ENCODE assay signal across 9 mouse cellular contexts in the genomic region with DNA sequence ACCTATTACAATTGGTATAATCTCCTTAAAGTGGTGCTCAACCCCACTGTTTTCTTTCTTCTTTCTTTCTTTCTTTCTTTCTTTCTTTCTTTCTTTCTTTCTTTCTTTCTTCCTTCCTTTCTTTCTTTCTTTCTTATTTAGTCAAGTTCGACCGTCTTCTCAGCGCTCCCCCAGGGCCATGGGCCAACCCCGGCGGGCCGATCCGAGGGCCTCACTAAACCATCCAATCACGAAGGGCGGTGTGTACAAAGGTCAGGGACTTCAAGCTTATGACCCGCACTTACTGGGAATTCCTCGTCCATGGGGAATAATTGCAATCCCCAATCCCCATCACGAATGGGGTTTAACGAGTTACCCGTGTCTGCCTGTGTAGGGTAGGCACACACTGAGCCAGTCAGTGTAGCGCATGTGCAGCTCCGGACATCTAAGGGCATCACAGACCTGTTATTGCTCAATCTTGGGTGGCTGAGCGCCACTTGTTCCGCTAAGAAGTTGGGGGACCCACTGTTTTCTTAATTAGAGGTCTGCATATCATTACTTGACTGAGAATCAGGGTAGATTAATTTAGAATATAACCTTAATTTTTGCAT. TPM values are rescaled to one million over a fixed set of nuclear protein-coding genes. Genes with fewer than 3 reads are reported as not detected.
DNase-seq lines count a peak whose midpoint lies in the region; ATAC-seq lines count a peak whose summit lies in the region.
"Had no signal": no experiment of that assay in that cellular context is flagged by ENCODE, and none has a peak within 500 bp of the region (broad histone marks: within the 10 kb centered on the region; RNA-seq: fewer than 3 reads in every experiment).

No protein-coding gene starts in this region.

- peak; percentile 100 for ATAC-seq in kidney, embryonic 14.5 days (ENCODE audit: low FRiP score, low TSS enrichment)

- intact Hi-C loops in gastrocnemius, postnatal 14 days (cut with DNase I; ENCODE audit: low total_unique reads), result no loop called here

- no peak overlapping the region for H3K4me2 ChIP-seq in kidney, embryonic 14.5 days (replicated peaks; ENCODE audit: low read depth, low read length)

- peaks cover 5% of the 10 kb centered on the region for H3K9me3 ChIP-seq in kidney, embryonic 14.5 days (ENCODE audit: control insufficient read depth, low read length)

- no peak overlapping the region for H3K9ac ChIP-seq in kidney, embryonic 14.5 days (ENCODE audit: low read depth, low read length)

- no peaks in the 10 kb centered on the region for H3K36me3 ChIP-seq in kidney, embryonic 14.5 days (ENCODE audit: control insufficient read depth, insufficient read depth, low read length)

- DNase-seq in A20 (ENCODE audit: low read depth, low spot score) (peak; percentile 93), MEL-GATA-1-ER (ENCODE audit: extremely low read depth, low read depth) (peak; percentile 96)
- DNase-seq in cerebellum, postnatal 25 days, result peak; percentile 60 to 83
- peak; percentile 79 for DNase-seq in gastrocnemius, postnatal 14 days
- DNase-seq in lung, postnatal 10 days, result peak; percentile 50
- DNase-seq in retina, postnatal 1 day, result peak; percentile 71
- DNase-seq in urinary bladder, postnatal 25 days (ENCODE audit: low spot score), result peak; percentile 90

- no peaks in the 10 kb centered on the region for H3K4me1 ChIP-seq in kidney, embryonic 14.5 days (ENCODE audit: control insufficient read depth, insufficient read depth, low read length)

- no peak overlapping the region for H3K4me3 ChIP-seq in kidney, embryonic 14.5 days (ENCODE audit: low read length)

- 67% methylated on average over 18 of the region's 18 CpGs for WGBS in kidney, embryonic 14.5 days

- H3K27ac ChIP-seq in kidney, embryonic 14.5 days (ENCODE audit: low read depth, low read length), result no peak overlapping the region

- H3K27me3 ChIP-seq in kidney, embryonic 14.5 days (ENCODE audit: control insufficient read depth, insufficient read depth, low read length), result no peaks in the 10 kb centered on the region

RNA-seq across cellular contexts. Expression of gene Cd209a, which starts 5.6 kb away (rescaled TPM):
- total RNA-seq in gastrocnemius, postnatal 14 days (2021), result not detected
- not detected in 2 replicates for polyA plus RNA-seq in kidney, embryonic 14.5 days (2014; fragmentation: Nextera tagmentation; extraction: Ambion mirVana)
- total RNA-seq: layer of hippocampus, postnatal 14 days had no signal

RNA-seq across cellular contexts. Expression of gene Clec4g, which starts 33.9 kb away (rescaled TPM):
- total RNA-seq in gastrocnemius, postnatal 14 days (2021), result under 1 TPM in 1 of 2 experiments, not detected in 1; 0.14 TPM
- 0.45 TPM in 1 of 2 replicates, not detected in the other for polyA plus RNA-seq in kidney, embryonic 14.5 days (2014; fragmentation: Nextera tagmentation; extraction: Ambion mirVana)
- total RNA-seq: layer of hippocampus, postnatal 14 days had no signal
